Mouse (Mus musculus) small intestine, adult 2 months (tissue): ENCODE measurements around the gene Irf7.

ENCODE experiments used
- CTCF ChIP-seq: fragments of 200-500 bp; IDR thresholded peaks from 2 replicates; pipeline ENCODE4 v1.5.1; 2012; ENCODE audit warnings: low read depth, mild to moderate bottlenecking, control low read depth, inconsistent platforms, low read length, moderate library complexity, mixed read lengths; ENCODE audit not compliant: insufficient replicate concordance, insufficient read length; ENCODE audit errors: extremely low read depth
- POLR2A ChIP-seq: fragments of 200-500 bp; IDR thresholded peaks from 2 replicates; pipeline ENCODE4 v1.6.1; 2012; ENCODE audit warnings: low read depth, mild to moderate bottlenecking, control low read depth, inconsistent platforms, low read length, moderate library complexity

- TF ChIP-seq POLR2A: no peak
- TF ChIP-seq CTCF: no peak
Observed at GRCm38 (mm10) chr7:141301386-141301785, 35.1 kb upstream of the Irf7 start.
